Mouse (Mus musculus) embryonic fibroblast, embryonic 13.5 days (primary cell): ENCODE data around the gene Cacna1c. TPM values are rescaled to one million over a fixed set of nuclear protein-coding genes. Genes with fewer than 3 reads are reported as not detected.

ENCODE experiments used
- H3K27ac ChIP-seq: 2 replicates; pipeline ENCODE4 v1.5.1; 2012; ENCODE audit warnings: low read length, control low read depth, inconsistent platforms; ENCODE audit not compliant: insufficient read depth
- H3K4me1 ChIP-seq: 2 replicates; pipeline ENCODE4 v1.6.1; 2011; ENCODE audit warnings: low read length; ENCODE audit not compliant: control insufficient read depth, insufficient read depth
- H3K4me3 ChIP-seq: 2 replicates; pipeline ENCODE4 v1.5.1; 2011; ENCODE audit warnings: mild to moderate bottlenecking, control low read depth, low read length; ENCODE audit not compliant: insufficient read depth
- CTCF ChIP-seq: IDR thresholded peaks from 2 replicates; pipeline ENCODE4 v1.5.1; 2011; ENCODE audit warnings: mild to moderate bottlenecking, control low read depth, low read length, moderate library complexity, borderline replicate concordance; ENCODE audit not compliant: insufficient read depth
- POLR2A ChIP-seq: IDR thresholded peaks from 2 replicates; pipeline ENCODE4 v1.6.1; 2011; ENCODE audit warnings: low read depth, mild to moderate bottlenecking, control low read depth, low read length, moderate library complexity
- polyA plus RNA-seq: library from polyadenylated mRNA; stranded (reverse); fragments of >200 nt; gene quantifications from 2 replicates; pipeline ENCODE4 v1.2.4, GENCODE M21; 2011; ENCODE audit warnings: low read depth; ENCODE audit not compliant: missing spikeins, insufficient read length

Cacna1c gene
- polyA plus RNA-seq, 1 experiment = 40.7 TPM

DNA sequence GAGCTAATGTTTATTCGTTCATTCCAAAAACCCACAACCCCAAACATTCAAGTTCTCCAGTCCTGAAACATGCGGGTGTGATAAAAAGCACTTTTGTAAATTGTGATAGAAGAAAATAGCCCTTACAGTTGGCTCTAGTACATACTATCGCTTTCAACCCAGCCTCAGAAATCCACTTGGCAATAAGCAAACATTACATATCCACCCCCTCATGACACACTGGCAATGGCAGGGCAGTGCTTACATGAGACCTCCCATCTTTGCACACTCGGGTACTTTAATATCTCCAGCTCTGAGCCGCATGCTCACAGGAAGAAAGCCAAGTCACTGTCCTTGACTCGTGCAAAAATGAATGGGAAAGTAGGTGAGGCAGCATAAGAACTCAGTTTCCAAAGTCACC lies 232.4 kb downstream of the Cacna1c start:
- TF ChIP-seq CTCF (no peak), POLR2A (no peak)
- H3K27ac ChIP-seq = peak overlapping the region; percentile 30; the same call in 1 of the 2 replicates

DNA sequence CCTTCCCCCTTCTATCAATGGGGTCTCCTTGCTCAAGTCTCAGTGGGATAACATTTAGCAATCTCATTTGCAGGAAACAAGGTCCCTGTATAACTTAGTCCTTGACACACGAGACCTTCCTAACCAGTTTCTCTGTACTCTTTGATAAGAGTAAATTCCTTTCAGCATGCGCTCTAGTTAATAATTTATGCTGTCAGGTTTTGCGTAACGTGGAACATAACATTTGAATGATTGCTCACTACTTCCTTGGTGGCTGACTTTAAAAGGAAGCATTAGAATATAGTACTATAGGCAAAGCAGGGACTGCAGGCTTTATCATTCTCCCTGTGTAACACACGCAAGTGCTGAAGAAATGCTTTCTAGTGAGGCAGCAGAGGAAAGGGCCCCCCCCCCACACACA lies 232.9 kb downstream of the Cacna1c start:
- no peak for TF ChIP-seq POLR2A
- TF ChIP-seq CTCF = no peak
- peak overlapping the region; percentile 30; the same call in 1 of the 2 replicates for H3K27ac ChIP-seq
- peaks cover 2% of the 10 kb centered on the region for H3K4me1 ChIP-seq
- H3K4me3 ChIP-seq = no peak overlapping the region

More for the DNA sequence above, 232.4 kb downstream of the Cacna1c start:
- Histone ChIP-seq H3K4me1 (peaks cover 2% of the 10 kb centered on the region), H3K4me3 (no peak overlapping the region)

DNA sequence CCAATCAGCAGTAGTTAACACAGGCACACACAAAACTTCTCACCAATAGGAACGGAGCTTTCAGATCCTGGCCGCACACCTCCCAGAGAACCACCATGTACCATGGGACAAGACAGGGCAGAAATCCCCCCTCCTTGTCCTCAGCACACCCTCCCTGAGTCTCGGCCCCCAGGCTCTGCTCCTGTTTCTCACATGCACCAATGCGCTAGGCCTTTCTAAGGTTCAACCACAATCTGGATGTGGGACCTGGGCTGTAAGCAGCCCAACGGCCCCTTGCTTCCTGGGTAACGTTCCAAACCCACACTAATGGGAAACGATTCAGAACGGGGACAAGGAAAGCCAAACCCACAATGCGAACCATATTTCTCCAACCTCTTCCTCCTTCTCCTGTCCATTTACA lies 237.7 kb downstream of the Cacna1c start:
- no peak overlapping the region for H3K4me3 ChIP-seq
- H3K4me1 ChIP-seq = peaks cover 8% of the 10 kb centered on the region
- H3K27ac ChIP-seq = no peak overlapping the region
- no peak for TF ChIP-seq CTCF
- TF ChIP-seq POLR2A = no peak

DNA sequence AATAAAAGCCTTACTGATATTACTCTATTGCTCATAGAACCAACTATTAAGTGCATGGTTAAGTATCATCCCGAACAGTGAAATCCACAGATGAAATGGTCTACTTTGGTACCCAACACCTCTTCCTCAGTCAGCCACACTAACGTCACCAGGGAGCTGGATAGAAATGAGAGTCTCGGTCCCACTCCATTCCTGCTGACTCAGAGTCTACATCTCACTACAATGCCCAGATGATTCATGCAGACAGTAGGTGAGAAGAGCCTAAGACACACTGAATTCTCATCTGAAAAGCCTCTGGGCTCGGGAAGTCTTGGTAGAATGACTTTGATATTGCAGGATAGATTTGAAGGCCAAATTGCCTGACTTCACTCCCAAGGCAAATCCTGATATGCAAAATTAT lies 240.0 kb downstream of the Cacna1c start:
- Histone ChIP-seq H3K4me1 (peaks cover 7% of the 10 kb centered on the region; the same call in 1 of the 2 replicates), H3K4me3 (no peak overlapping the region), H3K27ac (no peak overlapping the region; the same call in 1 of the 2 replicates)
- TF ChIP-seq POLR2A (no peak), CTCF (no peak)

DNA sequence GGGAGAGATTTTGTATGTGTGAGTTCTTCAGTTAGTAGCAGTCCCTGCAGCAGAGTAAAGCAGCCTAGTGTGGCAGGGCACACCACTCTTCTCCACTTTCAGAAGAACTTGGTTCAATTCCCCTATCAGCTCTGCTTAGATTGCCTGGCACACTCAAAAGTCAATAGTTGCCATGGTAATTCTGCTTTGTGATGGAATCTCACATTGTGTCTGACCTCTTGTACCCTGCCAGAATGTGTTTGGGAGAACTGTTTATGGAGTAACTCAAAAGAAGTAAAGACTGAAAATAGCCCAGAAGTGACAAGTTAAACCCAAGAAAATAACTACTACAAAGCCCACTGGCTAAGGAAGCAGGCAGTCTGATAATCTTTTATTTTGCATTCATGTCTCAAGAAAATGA lies 240.4 kb downstream of the Cacna1c start:
- Histone ChIP-seq H3K4me1 (peaks cover 7% of the 10 kb centered on the region; the same call in 1 of the 2 replicates), H3K4me3 (no peak overlapping the region), H3K27ac (peak overlapping the region; percentile 41; the same call in 1 of the 2 replicates)
- TF ChIP-seq CTCF (no peak), POLR2A (no peak)

DNA sequence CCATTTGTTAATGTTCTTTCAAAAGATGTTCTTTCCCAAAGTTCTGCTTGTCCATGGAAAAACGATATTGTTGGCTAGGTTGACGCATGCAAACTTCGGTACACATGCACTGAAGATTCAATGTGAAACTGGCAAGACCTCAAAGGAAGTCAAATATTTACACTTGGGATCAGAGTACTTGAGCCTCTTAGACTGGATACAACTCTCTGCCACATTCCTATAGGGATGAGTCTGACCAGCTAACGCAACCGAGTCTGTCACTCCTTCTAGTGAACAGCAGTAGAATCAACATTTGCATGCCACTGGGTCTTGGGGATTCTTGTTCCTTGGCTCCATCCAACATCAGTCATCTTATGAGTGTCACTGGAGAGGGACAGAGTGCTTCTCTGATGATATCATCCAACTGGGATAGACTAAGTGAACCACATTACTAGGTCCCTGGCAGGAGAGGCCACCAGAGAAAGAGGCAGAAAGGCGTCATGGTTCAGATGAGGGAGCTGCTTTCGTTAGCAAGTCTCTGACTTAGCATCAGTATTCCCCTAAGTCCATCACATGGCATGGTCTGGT lies 241.1 kb downstream of the Cacna1c start:
- Histone ChIP-seq H3K4me3 (no peak overlapping the region), H3K4me1 (peaks cover 7% of the 10 kb centered on the region; the same call in 1 of the 2 replicates), H3K27ac (no peak overlapping the region)
- no peak for TF ChIP-seq POLR2A
- TF ChIP-seq CTCF = no peak

DNA sequence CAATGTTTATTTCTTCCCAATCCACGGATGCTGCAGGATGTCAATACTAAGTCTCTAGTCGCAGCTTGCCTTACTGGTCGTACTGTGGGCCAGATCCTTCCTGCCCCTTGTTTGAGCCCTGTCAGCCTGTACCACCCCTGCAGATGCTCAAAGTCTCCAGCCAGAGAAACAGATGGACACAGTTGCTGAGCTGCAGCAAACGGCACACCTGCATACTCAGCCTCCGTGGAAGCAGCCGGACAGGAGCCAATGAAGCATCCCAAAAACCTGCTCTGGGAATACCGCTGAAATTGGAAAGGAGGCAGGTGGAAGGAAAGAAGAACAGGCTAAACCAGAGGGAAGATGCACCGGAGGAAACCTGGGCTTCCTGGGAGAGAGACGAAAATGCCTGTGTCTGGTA lies 243.8 kb downstream of the Cacna1c start:
- peaks cover 9% of the 10 kb centered on the region; the same call in 1 of the 2 replicates for H3K4me1 ChIP-seq

DNA sequence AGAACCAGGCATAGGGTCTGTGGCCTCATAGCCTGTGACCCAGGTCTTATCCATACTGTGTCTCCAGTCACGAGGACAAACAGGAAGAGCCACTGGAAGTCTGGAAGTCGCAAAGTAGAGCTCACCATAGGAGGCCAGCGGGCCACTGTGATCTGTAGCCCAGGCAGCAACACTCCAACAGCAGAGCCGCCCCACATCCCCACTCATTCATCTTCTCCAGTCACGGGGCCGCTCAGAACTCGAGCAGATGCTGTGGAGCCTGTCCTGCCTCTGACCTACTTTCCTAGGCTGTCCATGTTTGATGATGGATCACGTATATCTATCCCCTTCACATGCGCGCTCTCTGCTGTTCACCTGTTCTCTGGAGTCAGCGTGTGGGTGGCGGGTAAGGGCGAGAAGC lies 246.0 kb downstream of the Cacna1c start:
- TF ChIP-seq POLR2A (no peak), CTCF (no peak)
- H3K27ac ChIP-seq = no peak overlapping the region
- H3K4me1 ChIP-seq = peaks cover 7% of the 10 kb centered on the region; the same call in 1 of the 2 replicates
- H3K4me3 ChIP-seq = no peak overlapping the region

More for the DNA sequence above, 243.8 kb downstream of the Cacna1c start:
- Histone ChIP-seq H3K27ac (no peak overlapping the region), H3K4me3 (no peak overlapping the region)
- TF ChIP-seq CTCF (no peak), POLR2A (no peak)

DNA sequence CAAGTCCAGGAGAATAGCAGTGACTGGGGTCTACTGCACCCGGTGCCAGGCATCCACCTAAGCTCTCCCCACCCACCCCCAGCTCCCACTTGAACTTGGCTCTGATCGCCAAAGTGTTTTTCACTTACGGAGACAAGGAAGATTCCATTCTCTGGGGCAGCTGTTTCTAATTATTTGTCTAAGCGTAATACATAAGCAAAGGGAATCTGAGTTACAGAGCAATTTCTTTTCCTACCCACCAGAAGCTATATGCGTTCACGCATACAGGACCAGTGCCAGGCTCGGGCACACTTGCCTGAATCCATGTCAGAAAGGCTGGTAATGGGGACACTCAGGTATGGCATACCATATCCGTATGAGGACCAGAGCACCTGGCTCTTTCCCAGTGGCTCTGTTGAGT lies 248.9 kb downstream of the Cacna1c start:
- peaks cover 7% of the 10 kb centered on the region; the same call in 1 of the 2 replicates for H3K4me1 ChIP-seq
- no peak for TF ChIP-seq CTCF
- no peak for TF ChIP-seq POLR2A
- H3K4me3 ChIP-seq = no peak overlapping the region
- no peak overlapping the region for H3K27ac ChIP-seq

DNA sequence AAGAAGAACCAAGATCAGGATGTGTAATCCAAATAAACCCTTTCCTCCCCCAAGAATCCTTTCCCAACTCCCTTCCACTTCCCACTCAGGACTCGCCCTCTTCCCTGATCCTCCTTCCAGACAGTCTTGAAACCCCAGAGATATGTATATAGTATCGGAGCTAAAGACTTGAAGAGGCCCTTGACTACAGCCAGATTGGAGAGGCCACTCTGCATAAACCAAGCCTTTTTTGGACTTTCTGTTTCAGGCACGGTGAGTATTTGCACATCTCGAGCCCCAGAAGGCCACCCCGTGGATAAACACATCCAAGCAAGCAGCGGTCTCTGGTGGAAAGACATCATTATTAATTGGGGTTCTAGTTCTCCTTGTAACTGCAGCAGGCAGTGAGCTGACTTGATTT lies 249.6 kb downstream of the Cacna1c start:
- no peak overlapping the region for H3K27ac ChIP-seq

More for the DNA sequence above, 249.6 kb downstream of the Cacna1c start:
- Histone ChIP-seq H3K4me3 (no peak overlapping the region), H3K4me1 (peaks cover 7% of the 10 kb centered on the region; the same call in 1 of the 2 replicates)
- TF ChIP-seq POLR2A = no peak
- no peak for TF ChIP-seq CTCF
